Mouse (Mus musculus) frontal cortex, postnatal 14 days (tissue): ENCODE data around the gene Myo5a.

Experiments used
- DNase-seq, 2 experiments: peaks; one replicate each; pipeline ENCODE4 v3.0.0; 2022; ENCODE audit warnings: low spot score in 2 of 2

Myo5a gene

GRCm38 (mm10) chr9:75071706-75072192, 934 bp downstream of the Myo5a start:
- peak in 1 of 2 experiments; percentile 44 for DNase-seq

GRCm38 (mm10) chr9:75072361-75072760, 1.5 kb downstream of the Myo5a start:
- no peak for DNase-seq

GRCm38 (mm10) chr9:75077191-75077590, 6.4 kb downstream of the Myo5a start:
- DNase-seq, result no peak

GRCm38 (mm10) chr9:75085242-75085824, 14.5 kb downstream of the Myo5a start:
- DNase-seq, result no peak

GRCm38 (mm10) chr9:75087823-75088222, 17.0 kb downstream of the Myo5a start:
- DNase-seq, result no peak

- DNase-seq, result no peak
Observed at GRCm38 (mm10) chr9:75089285-75089684, 18.5 kb downstream of the Myo5a start.

GRCm38 (mm10) chr9:75092134-75092533, 21.3 kb downstream of the Myo5a start:
- DNase-seq, result no peak

GRCm38 (mm10) chr9:75094762-75095161, 23.9 kb downstream of the Myo5a start:
- DNase-seq, result no peak

GRCm38 (mm10) chr9:75098937-75099336, 28.1 kb downstream of the Myo5a start:
- DNase-seq, result no peak

- DNase-seq, result no peak
Observed at GRCm38 (mm10) chr9:75100157-75100781, 29.5 kb downstream of the Myo5a start.

- no peak for DNase-seq
Observed at GRCm38 (mm10) chr9:75102131-75102530, 31.3 kb downstream of the Myo5a start.

- DNase-seq, result no peak
Observed at GRCm38 (mm10) chr9:75116571-75117177, 45.9 kb downstream of the Myo5a start.

GRCm38 (mm10) chr9:75121126-75121525, 50.3 kb downstream of the Myo5a start:
- DNase-seq, result no peak

- no peak for DNase-seq
Observed at GRCm38 (mm10) chr9:75124201-75124721, 53.4 kb downstream of the Myo5a start.

GRCm38 (mm10) chr9:75130553-75130952, 59.7 kb downstream of the Myo5a start:
- DNase-seq, result no peak

GRCm38 (mm10) chr9:75146911-75147310, 76.1 kb downstream of the Myo5a start:
- DNase-seq, result no peak

GRCm38 (mm10) chr9:75160525-75160924, 89.7 kb downstream of the Myo5a start:
- DNase-seq, result no peak

- no peak for DNase-seq
Observed at GRCm38 (mm10) chr9:75163650-75164049, 92.8 kb downstream of the Myo5a start.

GRCm38 (mm10) chr9:75171721-75172120, 100.9 kb downstream of the Myo5a start:
- DNase-seq, result no peak

GRCm38 (mm10) chr9:75187646-75188260, 116.9 kb downstream of the Myo5a start:
- no peak for DNase-seq

GRCm38 (mm10) chr9:75193858-75194257, 123.0 kb downstream of the Myo5a start:
- DNase-seq, result no peak

GRCm38 (mm10) chr9:75196335-75196734, 125.5 kb downstream of the Myo5a start:
- DNase-seq, result no peak
